Mouse (Mus musculus) left cerebral cortex, postnatal 36 days (tissue): ENCODE measurements around the gene Unc79. TPM values are rescaled to one million over a fixed set of nuclear protein-coding genes. Genes with fewer than 3 reads are reported as not detected.

Experiments used
- DNase-seq, 2 experiments: peaks; one replicate each; pipeline ENCODE4 v3.0.0; 2021 to 2022; ENCODE audit warnings: low spot score in 2 of 2, mixed read lengths in 1 of 2
- intact Hi-C: fragments of 180-260 bp; cut with DNase I; formaldehyde crosslinking; loops from one replicate; pipeline ENCODE4 v1.15.1; 2025
- total RNA-seq, 2 experiments: library from RNA; stranded (reverse); gene quantifications; 2 replicates each; pipeline ENCODE4 v1.2.3; 2021

Unc79 gene
- total RNA-seq, 2 experiments from 2014 or later, result 42.9 to 64.5 TPM

DNA sequence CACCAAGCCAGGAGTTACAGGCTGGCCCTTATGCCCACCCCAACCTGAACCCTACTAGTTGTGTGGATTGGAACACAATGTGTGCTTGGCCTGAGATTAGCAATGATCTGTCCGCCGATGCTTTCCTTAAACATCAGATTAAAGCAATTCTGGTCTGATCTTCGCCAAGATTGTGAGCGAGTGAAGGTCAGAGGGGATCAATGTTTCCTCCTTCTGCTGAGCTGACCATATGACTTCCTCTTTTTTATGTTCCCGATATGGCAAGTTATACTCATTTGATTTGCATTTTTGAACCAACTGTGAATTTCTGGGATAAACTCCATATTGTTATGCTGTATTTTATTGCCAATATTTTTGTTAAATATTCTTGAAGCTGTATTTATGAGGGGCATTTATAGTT lies 88.0 kb downstream of the Unc79 start:
- no peak for DNase-seq
- intact Hi-C loops, result no loop called here

DNA sequence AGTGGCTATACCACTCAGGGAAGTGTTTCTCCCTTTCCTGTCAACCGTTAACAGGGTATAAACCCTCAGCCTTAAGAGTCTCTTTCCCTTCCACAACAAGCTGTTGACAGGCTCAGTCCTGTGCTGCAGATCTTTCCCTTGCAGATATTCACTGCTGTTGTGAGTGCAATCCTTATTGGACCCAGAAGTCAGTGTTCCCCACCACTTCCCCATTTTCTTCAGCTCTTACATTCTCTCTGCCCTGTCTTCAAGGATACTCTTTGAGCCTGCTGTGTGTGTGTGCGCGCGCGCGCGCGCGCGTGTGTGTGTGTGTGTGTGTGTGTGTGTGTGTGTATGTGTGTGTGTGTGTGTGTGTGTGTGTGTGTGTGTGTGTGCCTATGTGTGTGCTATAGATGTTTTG lies 90.7 kb downstream of the Unc79 start:
- intact Hi-C loops, result no loop called here
- no peak for DNase-seq

DNA sequence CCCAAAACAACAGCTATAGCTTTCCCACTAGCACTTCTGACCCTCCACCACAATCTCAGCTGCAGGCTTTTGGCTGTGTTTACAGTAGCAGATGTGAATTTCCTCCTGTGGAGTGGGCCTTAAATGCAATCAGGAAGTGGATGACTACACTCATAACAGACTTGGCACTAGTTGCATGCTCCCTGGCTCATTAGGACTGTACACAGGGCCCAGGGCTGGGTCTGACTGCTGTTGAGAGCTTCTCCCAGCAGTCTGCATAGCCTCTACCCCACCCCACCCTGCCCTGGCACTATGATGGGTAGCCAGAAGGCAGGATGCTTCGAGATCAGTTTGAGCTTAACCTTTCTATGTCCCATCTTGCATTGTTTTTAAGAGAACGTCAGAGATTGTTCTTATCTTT lies 91.5 kb downstream of the Unc79 start:
- intact Hi-C loops, result no loop called here

DNA sequence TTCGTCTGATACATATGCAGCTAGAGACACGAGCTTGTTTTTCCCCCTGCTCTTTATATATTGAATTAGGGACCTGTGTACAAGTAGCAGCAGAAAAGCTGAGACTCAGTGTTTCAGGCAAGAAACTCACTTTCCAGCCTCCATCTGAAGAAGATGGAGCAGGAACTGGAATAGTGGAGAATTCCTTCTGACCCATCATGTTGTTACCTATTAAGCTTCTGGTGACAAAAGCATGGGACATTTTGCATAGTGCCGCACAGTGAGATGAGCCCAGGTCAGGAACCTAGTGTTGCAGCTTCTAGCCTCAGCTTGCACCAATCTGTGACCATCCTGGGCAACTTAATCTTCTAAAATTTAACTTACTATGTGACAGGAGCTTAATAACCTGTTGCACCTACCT lies 92.7 kb downstream of the Unc79 start:
- intact Hi-C loops, result no loop called here
- DNase-seq, result no peak

More for the DNA sequence above, 91.5 kb downstream of the Unc79 start:
- no peak for DNase-seq

DNA sequence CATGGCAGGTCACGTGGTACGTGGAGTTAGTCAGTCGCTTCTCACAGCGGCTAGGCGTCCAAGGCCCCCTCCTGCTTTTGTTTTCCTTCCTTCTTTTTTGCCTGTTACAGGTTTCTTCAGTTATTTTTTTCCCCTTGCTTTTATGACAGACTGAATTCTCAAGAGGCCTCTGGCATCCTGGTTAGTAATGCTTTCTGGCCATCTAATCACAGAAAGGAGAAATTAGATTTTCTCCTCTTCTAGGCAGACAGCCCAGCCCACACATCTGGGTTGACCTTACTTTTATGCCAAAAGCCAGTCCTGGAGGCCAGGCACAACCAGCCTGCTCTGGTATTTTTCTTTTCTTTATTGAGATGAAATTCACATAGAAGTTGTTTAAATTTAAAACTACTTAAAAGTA lies 94.1 kb downstream of the Unc79 start:
- intact Hi-C loops, result no loop called here
- DNase-seq, result no peak

DNA sequence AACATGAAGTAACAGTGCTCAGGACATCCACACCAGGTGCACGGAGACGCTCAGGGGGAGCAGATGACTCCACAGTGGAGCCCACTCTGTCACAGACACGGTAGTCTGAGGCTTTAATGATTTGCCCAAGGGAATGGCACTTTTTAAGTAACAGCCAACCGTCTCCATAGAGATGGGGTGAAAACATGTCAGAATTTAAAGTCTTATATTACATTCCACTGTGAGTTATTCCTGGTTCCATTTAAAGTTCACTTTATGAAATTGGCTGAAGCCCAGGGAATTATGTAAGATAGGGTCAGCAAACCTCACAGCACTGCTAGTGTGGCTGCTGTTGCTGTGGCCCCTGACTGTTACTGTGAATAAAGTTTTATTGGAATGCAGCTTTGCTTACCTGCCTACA lies 95.8 kb downstream of the Unc79 start:
- intact Hi-C loops, result no loop called here
- DNase-seq, result no peak

DNA sequence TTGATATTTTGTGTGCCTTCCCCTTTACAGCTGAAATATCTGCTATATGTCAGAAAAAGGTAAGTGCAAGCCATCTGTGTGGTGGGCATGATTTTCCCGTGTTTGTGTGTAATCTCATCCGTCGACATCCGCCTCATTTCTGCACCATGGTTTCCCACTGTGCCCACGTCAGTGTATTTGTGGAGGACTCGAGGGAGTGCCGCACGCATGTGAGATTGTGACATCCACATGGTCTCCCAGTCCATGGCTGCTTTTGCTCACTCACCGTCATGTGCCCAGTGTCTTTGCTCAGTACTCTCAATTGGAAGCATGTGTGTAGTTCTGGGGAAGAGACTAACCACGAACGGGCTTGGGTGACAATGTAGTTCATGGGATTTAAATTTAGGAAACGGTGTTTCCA lies 101.2 kb downstream of the Unc79 start:
- DNase-seq, result no peak
- intact Hi-C loops, result no loop called here

DNA sequence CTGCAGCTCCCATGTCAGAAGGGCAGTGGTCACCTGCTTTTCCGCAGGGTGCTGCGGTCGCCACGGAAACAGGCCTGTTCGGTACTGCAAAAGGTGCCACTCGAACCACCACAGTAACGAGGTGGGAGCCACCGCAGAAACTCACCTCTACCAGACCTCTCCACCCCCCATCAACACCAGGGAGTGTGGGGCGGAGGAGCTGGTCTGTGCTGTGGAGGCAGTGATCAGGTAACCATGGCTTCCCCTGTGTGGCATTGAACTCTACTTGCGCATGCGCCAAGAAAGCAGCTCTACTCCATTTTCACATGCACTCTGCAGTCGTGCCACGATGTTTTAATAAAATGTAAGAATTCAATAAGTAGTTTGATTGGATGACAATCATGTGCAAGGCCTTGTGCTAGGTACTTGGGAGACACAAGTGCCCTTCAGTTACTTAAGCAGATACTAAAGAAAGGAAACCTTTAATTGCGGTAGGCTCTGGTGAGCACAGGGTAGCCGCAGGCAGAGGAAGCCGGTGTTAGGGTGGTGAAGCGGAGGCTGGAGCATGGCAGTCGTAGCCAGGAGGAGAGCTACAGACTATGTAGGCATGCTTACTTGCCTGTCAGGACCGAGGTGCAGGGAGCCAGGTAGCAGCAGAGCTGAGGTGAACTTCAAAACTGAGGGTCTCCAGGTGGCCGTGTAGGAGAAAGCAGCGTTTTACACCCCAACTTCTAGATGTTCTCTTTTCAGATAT lies 110.8 kb downstream of the Unc79 start:
- intact Hi-C loops, result loop anchor here (5.0 to 10.0 kb wide), 2 partner anchors 107 to 275 kb away; no protein-coding TSS in a partner anchor

DNA sequence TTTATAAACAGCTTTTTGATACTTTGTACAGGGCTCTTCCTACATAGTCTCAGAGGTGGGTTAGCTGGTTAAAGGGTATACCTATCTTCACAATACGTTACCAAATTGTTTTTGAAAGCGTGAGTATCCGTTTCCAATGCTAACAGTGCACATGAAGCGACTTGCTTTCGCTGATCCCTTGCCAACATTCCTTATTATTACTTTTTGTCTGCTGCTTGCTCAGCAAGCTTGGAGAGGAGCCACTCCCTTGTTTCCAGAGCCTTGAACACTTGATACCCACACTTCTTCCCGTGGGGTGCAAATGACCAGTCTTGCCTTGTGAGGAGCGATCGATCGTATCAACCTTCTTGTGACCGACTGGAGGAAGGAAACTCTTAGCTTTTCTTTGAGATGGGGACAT lies 112.1 kb downstream of the Unc79 start:
- intact Hi-C loops, result loop anchor here (5.0 to 10.0 kb wide), 2 partner anchors 108 to 276 kb away; no protein-coding TSS in a partner anchor
- DNase-seq, result no peak

More for the DNA sequence above, 110.8 kb downstream of the Unc79 start:
- no peak for DNase-seq

DNA sequence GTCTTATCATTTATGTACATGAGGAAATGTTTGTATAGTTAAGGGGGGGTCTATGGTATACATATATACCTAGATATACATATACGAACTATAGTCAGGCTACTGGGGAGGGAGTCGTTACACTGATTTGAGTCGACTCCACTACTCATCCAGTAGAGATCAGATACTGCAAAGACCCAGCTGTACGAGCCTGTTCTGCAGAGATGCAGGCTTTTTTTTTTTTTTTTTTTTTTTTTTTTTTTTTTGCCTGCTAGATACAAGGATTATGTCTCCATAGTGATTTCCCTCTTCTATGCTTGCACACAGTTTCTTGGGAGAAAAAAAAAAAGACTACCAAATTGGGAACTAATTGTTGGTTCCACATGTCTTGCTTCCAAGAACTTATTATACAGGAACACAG lies 113.5 kb downstream of the Unc79 start:
- intact Hi-C loops, result loop anchor here (5.0 to 10.0 kb wide), 2 partner anchors 110 to 277 kb away; no protein-coding TSS in a partner anchor
- DNase-seq, result no peak

DNA sequence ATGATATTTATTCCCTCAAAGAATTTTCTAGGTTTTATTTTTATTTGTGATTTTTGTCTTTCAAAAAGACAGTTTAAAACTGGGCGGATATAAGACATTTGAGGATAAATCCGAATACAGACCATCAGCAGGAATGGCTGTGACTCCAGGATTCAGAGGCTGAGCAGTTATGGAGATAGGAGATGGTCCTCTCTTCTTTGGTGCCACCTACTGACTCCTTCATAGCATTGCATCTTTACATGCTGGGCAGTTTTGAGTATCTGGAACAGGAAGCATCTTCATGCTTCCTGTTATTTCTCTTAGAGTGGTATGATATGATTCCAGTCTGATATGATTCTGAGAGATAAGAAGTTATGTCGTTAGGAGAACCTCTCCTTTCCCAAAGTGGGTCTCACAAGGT lies 116.3 kb downstream of the Unc79 start:
- intact Hi-C loops, result loop anchor here (2.0 to 10.0 kb wide), 3 partner anchors 113 to 280 kb away; no protein-coding TSS in a partner anchor
- DNase-seq, result no peak

DNA sequence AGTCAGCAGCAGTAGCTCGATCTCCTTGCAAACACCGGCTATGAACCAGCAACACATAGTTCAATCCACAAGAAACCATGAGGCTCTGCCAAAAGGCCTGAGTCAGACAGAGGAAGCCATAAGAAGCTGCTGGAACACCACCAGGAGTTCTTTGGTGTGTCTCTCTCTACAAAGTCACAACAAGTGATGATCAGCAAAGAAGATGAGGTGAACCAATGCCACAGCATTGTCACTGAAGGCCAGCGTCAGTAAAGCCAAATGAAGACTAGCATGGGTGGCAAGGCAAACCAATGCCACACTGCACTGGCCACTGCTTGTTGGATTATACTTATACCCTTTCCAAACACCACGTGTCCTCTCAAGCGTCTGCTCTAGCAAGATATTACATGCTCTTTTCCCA lies 119.5 kb downstream of the Unc79 start:
- DNase-seq, result no peak
- intact Hi-C loops, result loop anchor here (10.0 kb wide), 1 partner anchor 283 kb away; no protein-coding TSS in a partner anchor

DNA sequence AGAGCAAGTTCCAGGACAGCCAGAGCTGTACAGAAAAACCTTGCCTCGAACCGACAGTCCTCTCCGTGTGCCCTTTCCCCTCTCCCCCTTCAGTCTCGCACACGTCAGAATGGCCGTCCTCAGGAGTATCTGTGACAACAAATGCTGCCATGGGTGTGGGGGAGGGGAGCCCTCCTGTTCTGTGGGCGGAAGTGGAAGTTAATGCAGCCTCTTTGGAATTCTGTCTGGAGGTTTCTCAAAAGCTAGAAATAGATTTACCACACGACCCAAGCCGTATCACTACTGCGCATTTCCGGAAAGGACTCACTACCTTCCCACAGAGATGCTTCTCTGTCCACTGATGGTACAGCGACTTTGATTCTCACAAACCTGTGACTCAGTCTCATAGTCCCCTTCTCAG lies 120.9 kb downstream of the Unc79 start:
- DNase-seq, result no peak
- intact Hi-C loops, result loop anchor here (10.0 kb wide), 1 partner anchor 285 kb away; no protein-coding TSS in a partner anchor

DNA sequence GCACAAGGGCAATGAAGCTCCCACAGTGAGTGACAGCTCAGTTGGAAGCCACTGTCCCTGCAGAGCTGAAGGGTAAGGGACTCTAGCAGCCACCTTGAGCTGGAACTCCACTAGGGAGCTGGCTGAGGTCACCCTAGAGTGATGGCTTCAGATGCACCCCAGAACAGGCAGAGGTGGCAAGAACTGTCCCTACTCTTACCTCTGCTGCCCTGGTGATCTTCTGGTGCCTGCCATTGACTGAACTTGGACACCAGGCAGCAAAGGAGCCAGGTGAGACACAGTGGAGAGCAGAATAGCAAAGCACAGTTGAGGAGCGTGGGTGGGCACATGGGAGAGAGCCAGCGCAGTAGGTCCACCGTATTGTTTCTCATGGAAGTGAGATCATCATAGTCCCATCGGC lies 125.3 kb downstream of the Unc79 start:
- no peak for DNase-seq
- intact Hi-C loops, result no loop called here

DNA sequence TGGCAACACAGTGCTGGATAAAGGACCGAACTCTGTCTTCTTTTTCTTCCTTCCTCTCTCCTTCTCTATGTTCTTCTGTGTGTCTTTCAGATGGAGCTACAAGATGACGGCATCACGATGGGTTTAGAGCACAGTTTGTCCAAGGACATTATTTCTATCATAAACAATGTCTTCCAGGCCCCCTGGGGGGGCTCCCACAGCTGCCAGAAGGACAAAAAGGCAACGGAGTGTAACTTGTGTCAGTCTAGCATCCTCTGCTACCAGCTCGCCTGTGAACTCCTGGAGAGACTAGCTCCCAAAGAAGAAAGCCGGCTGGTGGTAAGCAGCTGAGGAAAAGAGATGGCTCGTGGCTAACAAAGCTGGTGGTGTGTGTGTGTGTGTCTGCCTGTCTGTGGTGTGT lies 130.1 kb downstream of the Unc79 start:
- DNase-seq, result no peak
- intact Hi-C loops, result no loop called here

DNA sequence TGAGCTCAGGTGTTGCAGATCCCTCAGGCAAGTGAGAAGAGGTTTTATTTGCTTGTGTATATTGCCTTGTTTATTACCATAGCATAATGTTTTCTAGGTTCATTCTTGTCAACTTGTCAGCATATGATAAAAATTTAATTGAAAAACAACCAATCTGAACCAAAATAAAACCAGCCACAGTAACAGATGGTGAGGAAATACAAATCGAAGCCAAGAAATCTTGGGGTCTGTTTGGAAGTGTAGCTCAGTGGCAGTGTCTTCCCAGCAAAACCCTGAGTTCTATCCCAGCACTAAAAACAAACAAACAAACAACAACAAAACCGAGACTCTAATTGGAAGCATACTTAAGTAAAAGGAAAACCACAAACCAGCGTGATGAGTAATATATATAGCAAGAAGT lies 131.4 kb downstream of the Unc79 start:
- intact Hi-C loops, result no loop called here
- DNase-seq, result no peak

DNA sequence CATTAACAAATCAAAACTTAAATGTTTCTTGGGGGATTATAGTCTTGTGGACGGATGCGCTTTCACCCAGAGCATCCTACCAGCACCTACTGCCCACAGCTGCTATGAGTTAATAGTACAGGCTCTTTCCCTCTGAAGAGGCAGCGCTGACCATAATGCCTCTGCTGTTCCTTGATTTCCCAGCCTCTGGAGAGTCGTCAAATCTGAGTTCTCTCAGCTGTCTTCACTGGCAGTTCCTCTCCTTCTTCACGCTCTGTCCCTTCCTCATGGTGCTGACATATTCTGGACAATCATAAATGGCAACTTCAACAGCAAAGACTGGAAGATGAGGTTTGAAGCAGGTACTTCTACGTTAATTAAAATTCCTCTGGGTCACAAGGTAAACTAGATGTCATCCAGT lies 143.2 kb downstream of the Unc79 start:
- DNase-seq, result no peak
- intact Hi-C loops, result no loop called here

DNA sequence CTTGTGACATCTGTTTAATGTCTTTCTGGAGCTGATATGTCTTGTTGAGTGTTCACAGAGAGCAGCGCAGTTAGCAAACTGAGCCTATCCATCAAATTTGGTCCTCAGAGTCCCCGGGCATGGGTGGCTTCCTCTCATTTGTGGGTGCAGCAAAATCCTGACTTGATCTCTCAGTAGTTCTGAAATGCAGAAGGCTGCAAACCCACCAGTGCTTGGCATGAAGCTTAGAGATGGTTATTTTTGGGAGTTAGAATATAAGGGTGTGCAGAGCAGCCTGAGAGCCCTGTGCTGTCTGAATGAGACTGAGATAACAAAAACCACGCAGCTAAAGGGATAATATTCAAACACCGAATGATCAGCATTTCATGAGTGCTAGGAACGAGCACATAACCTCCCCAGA lies 146.5 kb downstream of the Unc79 start:
- intact Hi-C loops, result no loop called here
- no peak for DNase-seq

DNA sequence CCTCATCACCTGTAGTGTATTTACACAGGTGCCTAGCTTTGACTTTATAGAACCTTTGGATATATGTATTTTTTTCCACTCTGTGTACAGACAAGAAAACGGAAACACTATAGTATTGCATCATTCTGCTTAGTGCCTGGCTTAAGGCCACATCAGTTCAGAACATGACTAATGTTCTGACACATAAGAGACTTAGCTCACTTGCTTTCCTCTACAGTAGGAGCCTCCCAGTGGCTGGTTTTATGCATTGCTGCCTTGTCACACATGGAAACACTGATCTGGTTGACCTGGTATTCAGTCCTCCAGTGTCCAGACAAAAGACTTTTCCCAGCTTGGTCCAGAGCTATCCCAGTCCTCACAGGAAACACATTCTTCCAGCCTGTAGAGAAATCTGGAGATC lies 150.5 kb downstream of the Unc79 start:
- no peak for DNase-seq
- intact Hi-C loops, result no loop called here

DNA sequence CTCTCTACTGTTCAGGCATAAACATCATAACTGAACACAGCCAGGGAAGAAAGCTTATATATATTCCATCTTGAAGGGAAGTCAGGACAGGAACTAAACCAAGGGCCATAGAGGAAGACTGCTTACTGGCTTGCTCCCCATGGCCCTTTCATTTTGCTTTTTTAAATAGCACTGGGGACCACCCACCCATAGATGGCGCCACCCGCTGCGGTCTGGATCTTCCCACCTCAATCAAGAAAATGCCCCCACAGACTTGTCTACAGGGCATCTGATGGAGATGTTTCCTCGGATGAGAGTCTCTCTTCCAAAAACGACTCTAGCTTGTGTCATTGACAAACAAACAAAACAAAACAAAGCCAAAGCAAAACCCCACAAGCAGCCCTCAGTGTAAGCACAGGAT lies 151.4 kb downstream of the Unc79 start:
- intact Hi-C loops, result no loop called here
- DNase-seq, result no peak

DNA sequence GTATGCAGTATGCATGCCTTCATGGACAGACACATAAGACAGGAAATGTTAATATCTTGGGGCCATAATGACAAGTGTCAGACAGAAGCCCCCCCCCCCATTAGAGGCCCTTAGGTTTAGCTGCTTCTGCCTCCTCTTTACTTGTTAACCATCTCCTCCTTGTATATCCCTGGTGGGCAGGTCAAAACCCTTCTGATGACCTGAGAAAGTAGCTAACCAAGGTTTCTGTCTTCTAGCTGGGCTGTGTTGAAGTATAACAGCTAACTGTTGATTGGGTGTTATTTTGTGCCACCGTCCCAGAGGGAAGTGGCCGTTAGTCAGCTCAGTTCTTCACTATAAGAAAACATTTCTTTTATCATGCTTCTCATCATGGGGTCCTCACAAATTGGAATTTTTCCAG lies 154.4 kb downstream of the Unc79 start:
- intact Hi-C loops, result no loop called here
- DNase-seq, result no peak

DNA sequence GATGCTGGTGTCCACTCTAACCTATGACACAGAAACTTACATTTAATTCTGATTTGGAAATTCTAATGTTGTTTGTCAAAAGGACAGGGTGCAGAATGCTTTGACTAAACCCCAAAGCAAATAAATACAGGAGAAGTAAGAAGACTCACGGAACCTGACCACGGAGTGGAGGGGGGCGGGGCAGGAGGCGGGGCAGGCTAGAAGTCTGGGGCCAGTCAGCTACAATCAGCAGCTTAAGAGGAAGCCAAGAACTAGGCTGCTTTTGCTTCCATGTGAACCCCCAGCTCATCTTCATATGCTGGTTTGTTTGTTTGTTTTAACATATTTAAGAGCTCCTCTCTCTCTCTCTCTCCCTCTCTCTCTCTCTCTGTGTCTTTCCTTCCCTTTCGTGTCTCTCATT lies 154.9 kb downstream of the Unc79 start:
- intact Hi-C loops, result no loop called here
- DNase-seq, result no peak
